Mouse (Mus musculus) MEL (cell line): Measurements from ENCODE around the gene Ltbp3. TPM values are rescaled to one million over a fixed set of nuclear protein-coding genes. Genes with fewer than 3 reads are reported as not detected.

Source experiments
- DNase-seq: peaks from one replicate; pipeline ENCODE4 v3.0.0; 2011; ENCODE audit warnings: low read depth, low spot score
- H3K27ac ChIP-seq: 2 replicates; pipeline ENCODE4 v1.5.1; 2012; ENCODE audit warnings: low read depth, mild to moderate bottlenecking, control low read depth, low read length, moderate library complexity; ENCODE audit not compliant: control insufficient read depth
- H3K27me3 ChIP-seq, 2 experiments: fragments of 150-350 bp in 1 of 2; sonication (generic) in 1 of 2; 2 replicates each; pipeline ENCODE4 v1.6.1; 2012; ENCODE audit warnings: low read length in 2 of 2, mild to moderate bottlenecking in 2 of 2, improper control_type of control experiment in 1 of 2, moderate library complexity in 1 of 2; ENCODE audit not compliant: insufficient read depth in 2 of 2, control insufficient read depth in 1 of 2
- H3K36me3 ChIP-seq, 2 experiments: 2 replicates each; pipeline ENCODE4 v1.6.1; 2012 to 2014; ENCODE audit warnings: low read length in 2 of 2, improper control_type of control experiment in 1 of 2, inconsistent platforms in 1 of 2, mild to moderate bottlenecking in 1 of 2; ENCODE audit not compliant: insufficient read depth in 2 of 2, control insufficient read depth in 1 of 2
- H3K4me1 ChIP-seq, 2 experiments: fragments of 150-350 bp in 1 of 2; sonication (generic) in 1 of 2; 2 replicates each; pipeline ENCODE4 v1.6.1; 2012; ENCODE audit warnings: low read length in 2 of 2, improper control_type of control experiment in 1 of 2, mild to moderate bottlenecking in 1 of 2; ENCODE audit not compliant: insufficient read depth in 2 of 2, control insufficient read depth in 1 of 2
- H3K4me3 ChIP-seq, 2 experiments: fragments of 150-350 bp in 1 of 2; sonication (generic) in 1 of 2; 2 replicates each; pipeline ENCODE4 v1.5.1; 2012; ENCODE audit warnings: low read depth in 2 of 2, low read length in 2 of 2, mild to moderate bottlenecking in 2 of 2, moderate library complexity in 2 of 2, control low read depth in 1 of 2, improper control_type of control experiment in 1 of 2; ENCODE audit not compliant: control insufficient read depth in 1 of 2, insufficient read depth in 1 of 2
- H3K79me2 ChIP-seq: 2 replicates; pipeline ENCODE4 v1.6.1; 2012; ENCODE audit warnings: mild to moderate bottlenecking, low read length, moderate library complexity; ENCODE audit not compliant: control insufficient read depth, poor library complexity, insufficient read depth
- H3K9ac ChIP-seq: 2 replicates; pipeline ENCODE4 v1.6.1; 2012; ENCODE audit warnings: low read depth, mild to moderate bottlenecking, control low read depth, low read length, moderate library complexity; ENCODE audit not compliant: control insufficient read depth, poor library complexity, severe bottlenecking
- H3K9me3 ChIP-seq: fragments of 150-350 bp; sonication (generic); replicated peaks from 2 replicates; pipeline ENCODE4 v1.6.1; 2012; ENCODE audit warnings: mild to moderate bottlenecking, low read length, improper control_type of control experiment, moderate library complexity; ENCODE audit not compliant: insufficient read depth
- BHLHE40 ChIP-seq: IDR thresholded peaks from 2 replicates; pipeline ENCODE4 v1.6.1; 2012; ENCODE audit warnings: low read depth, mild to moderate bottlenecking, inconsistent platforms, low read length, improper control_type of control experiment, borderline replicate concordance
- CHD1 ChIP-seq: IDR thresholded peaks from 2 replicates; pipeline ENCODE4 v1.6.1; 2012; ENCODE audit warnings: low read depth, mild to moderate bottlenecking, inconsistent platforms, low read length, improper control_type of control experiment
- CHD2 ChIP-seq: IDR thresholded peaks from 2 replicates; pipeline ENCODE4 v1.6.1; 2011; ENCODE audit warnings: low read length, improper control_type of control experiment
- CTCF ChIP-seq, 3 experiments: IDR thresholded peaks in 2 of 3; conservative IDR thresholded peaks in 1 of 3; 2 replicates each; pipeline ENCODE4 v1.5.1; 2011 to 2012; ENCODE audit warnings: low read length in 3 of 3, low read depth in 2 of 3, mild to moderate bottlenecking in 2 of 3, improper control_type of control experiment in 1 of 3, inconsistent platforms in 1 of 3, mixed read lengths in 1 of 3, moderate library complexity in 1 of 3; ENCODE audit not compliant: control insufficient read depth in 1 of 3, insufficient read depth in 1 of 3, poor library complexity in 1 of 3, severe bottlenecking in 1 of 3
- EP300 ChIP-seq, 2 experiments: IDR thresholded peaks; 2 replicates each; pipeline ENCODE4 v1.6.1; 2011; ENCODE audit warnings: improper control_type of control experiment in 2 of 2, low read length in 2 of 2, low read depth in 1 of 2, mild to moderate bottlenecking in 1 of 2
- ETS1 ChIP-seq: IDR thresholded peaks from 2 replicates; pipeline ENCODE4 v1.6.1; 2012; ENCODE audit warnings: low read depth, mild to moderate bottlenecking, inconsistent platforms, low read length, improper control_type of control experiment, moderate library complexity
- GATA1 ChIP-seq: IDR thresholded peaks from 2 replicates; pipeline ENCODE4 v1.6.1; 2011; ENCODE audit warnings: low read depth, low read length, improper control_type of control experiment
- HCFC1 ChIP-seq: IDR thresholded peaks from 2 replicates; pipeline ENCODE4 v1.6.1; 2012; ENCODE audit warnings: low read depth, mild to moderate bottlenecking, inconsistent platforms, low read length, improper control_type of control experiment, moderate library complexity
- JUND ChIP-seq: IDR thresholded peaks from 2 replicates; pipeline ENCODE4 v1.6.1; 2011; ENCODE audit warnings: low read depth, mild to moderate bottlenecking, improper control_type of control experiment, low read length
- KAT2A ChIP-seq: conservative IDR thresholded peaks from 2 replicates; pipeline ENCODE4 v1.6.1; 2012; ENCODE audit warnings: low read depth, low read length, improper control_type of control experiment, inconsistent platforms
- MAX ChIP-seq: IDR thresholded peaks from 2 replicates; pipeline ENCODE4 v1.6.1; 2011; ENCODE audit warnings: low read length, improper control_type of control experiment
- MAZ ChIP-seq: IDR thresholded peaks from 2 replicates; pipeline ENCODE4 v1.6.1; 2012; ENCODE audit warnings: low read depth, mild to moderate bottlenecking, inconsistent platforms, low read length, improper control_type of control experiment
- MEF2A ChIP-seq: IDR thresholded peaks from 2 replicates; pipeline ENCODE4 v1.6.1; 2014; ENCODE audit warnings: low read depth, mild to moderate bottlenecking, inconsistent platforms, low read length, improper control_type of control experiment; ENCODE audit not compliant: poor library complexity, insufficient replicate concordance, severe bottlenecking; ENCODE audit errors: extremely low read depth
- MXI1 ChIP-seq: IDR thresholded peaks from 2 replicates; pipeline ENCODE4 v1.6.1; 2011; ENCODE audit warnings: mild to moderate bottlenecking, low read depth, low read length, improper control_type of control experiment
- MYB ChIP-seq: IDR thresholded peaks from 2 replicates; pipeline ENCODE4 v1.6.1; 2011; ENCODE audit warnings: mild to moderate bottlenecking, low read depth, low read length, improper control_type of control experiment
- MYC ChIP-seq: IDR thresholded peaks from 2 replicates; pipeline ENCODE4 v1.6.1; 2011; ENCODE audit warnings: low read depth, mild to moderate bottlenecking, low read length, improper control_type of control experiment, moderate library complexity
- NELFE ChIP-seq: IDR thresholded peaks from 2 replicates; pipeline ENCODE4 v1.6.1; 2011; ENCODE audit warnings: low read depth, low read length, improper control_type of control experiment
- NRF1 ChIP-seq: IDR thresholded peaks from 2 replicates; pipeline ENCODE4 v1.6.1; 2014; ENCODE audit warnings: low read depth, mild to moderate bottlenecking, inconsistent platforms, low read length, improper control_type of control experiment, moderate library complexity; ENCODE audit not compliant: poor library complexity, insufficient read depth, severe bottlenecking
- POLR2A ChIP-seq, 2 experiments: IDR thresholded peaks; 2 replicates each; pipeline ENCODE4 v1.6.1; 2011 to 2012; ENCODE audit warnings: low read length in 2 of 2, mild to moderate bottlenecking in 2 of 2, control low read depth in 1 of 2, improper control_type of control experiment in 1 of 2, low read depth in 1 of 2, moderate library complexity in 1 of 2; ENCODE audit not compliant: control insufficient read depth in 1 of 2, insufficient read depth in 1 of 2, poor library complexity in 1 of 2
- POLR2AphosphoS2 ChIP-seq: IDR thresholded peaks from 2 replicates; pipeline ENCODE4 v1.6.1; 2011; ENCODE audit warnings: low read length, improper control_type of control experiment
- POLR2AphosphoS5 ChIP-seq: IDR thresholded peaks from 2 replicates; pipeline ENCODE4 v1.6.1; 2012; ENCODE audit warnings: low read depth, borderline replicate concordance, mild to moderate bottlenecking, inconsistent platforms, low read length, moderate library complexity, mixed read lengths
- RCOR1 ChIP-seq: IDR thresholded peaks from 2 replicates; pipeline ENCODE4 v1.6.1; 2012; ENCODE audit warnings: low read depth, mild to moderate bottlenecking, inconsistent platforms, low read length, improper control_type of control experiment
- SIN3A ChIP-seq: IDR thresholded peaks from 2 replicates; pipeline ENCODE4 v1.6.1; 2012; ENCODE audit warnings: low read length, improper control_type of control experiment, inconsistent platforms
- TAL1 ChIP-seq: IDR thresholded peaks from 2 replicates; pipeline ENCODE4 v1.6.1; 2012; ENCODE audit warnings: mild to moderate bottlenecking, inconsistent platforms, low read length, moderate library complexity, mixed read lengths
- TBP ChIP-seq: IDR thresholded peaks from 2 replicates; pipeline ENCODE4 v1.8.0; 2011; ENCODE audit warnings: low read depth, low read length, improper control_type of control experiment
- TCF12 ChIP-seq: IDR thresholded peaks from 2 replicates; pipeline ENCODE4 v1.6.1; 2014; ENCODE audit warnings: low read depth, mild to moderate bottlenecking, inconsistent platforms, low read length, improper control_type of control experiment, moderate library complexity
- UBTF ChIP-seq: IDR thresholded peaks from 2 replicates; pipeline ENCODE4 v1.6.1; 2012; ENCODE audit warnings: low read depth, mild to moderate bottlenecking, inconsistent platforms, low read length, improper control_type of control experiment, moderate library complexity, borderline replicate concordance; ENCODE audit not compliant: insufficient read depth
- ZC3H11A ChIP-seq: IDR thresholded peaks from 2 replicates; pipeline ENCODE4 v1.6.1; 2012; ENCODE audit warnings: low read depth, mild to moderate bottlenecking, inconsistent platforms, low read length, improper control_type of control experiment
- ZKSCAN1 ChIP-seq: IDR thresholded peaks from 2 replicates; pipeline ENCODE4 v1.6.1; 2012; ENCODE audit warnings: low read depth, mild to moderate bottlenecking, inconsistent platforms, low read length, improper control_type of control experiment, moderate library complexity
- ZMIZ1 ChIP-seq: IDR thresholded peaks from 2 replicates; pipeline ENCODE4 v1.6.1; 2012; ENCODE audit warnings: low read depth, mild to moderate bottlenecking, inconsistent platforms, low read length, improper control_type of control experiment, moderate library complexity
- ZNF384 ChIP-seq: IDR thresholded peaks from 2 replicates; pipeline ENCODE4 v1.6.1; 2012; ENCODE audit warnings: low read depth, mild to moderate bottlenecking, inconsistent platforms, low read length, improper control_type of control experiment
- polyA plus RNA-seq, 2 experiments: library from polyadenylated mRNA; stranded (reverse) in 1 of 2; unstranded in 1 of 2; fragments of >175 nt in 1 of 2; fragments of >200 nt in 1 of 2; gene quantifications; 2 replicates each; pipeline versions ENCODE4 v1.2.1 to v1.2.4; 2012; ENCODE audit warnings: low replicate concordance in 2 of 2, low read depth in 1 of 2; ENCODE audit not compliant: insufficient read length in 2 of 2, insufficient read depth in 1 of 2, missing spikeins in 1 of 2
- total RNA-seq: library from RNA; depleted of rRNA; stranded (reverse); fragments of 300-350 nt; gene quantifications from 2 replicates; pipeline ENCODE4 v1.2.3, GENCODE M21; 2012

Ltbp3 gene
- total and polyA plus RNA-seq, 3 experiments = 0.39 TPM; not detected in 2

- Histone ChIP-seq H3K9me3 (no peaks in the 10 kb centered on the region), H3K9ac (peak overlapping the region; percentile 95), H3K4me3 (peak overlapping the region; percentile 58 to 84), H3K4me1 (peaks cover 0 to 34% of the 10 kb centered on the region in 2 experiments; a peak in 3 of 4 replicates), H3K79me2 (peaks cover 52% of the 10 kb centered on the region), H3K27ac (peak overlapping the region; percentile 98), H3K36me3 (peaks cover 11 to 22% of the 10 kb centered on the region in 2 experiments), H3K27me3 (no peaks in the 10 kb centered on the region)
- peak; percentile 44; the same call in 1 of the 2 replicates for TF ChIP-seq NRF1
- TF ChIP-seq HCFC1 = peak; percentile 79
- peak; percentile 100 for TF ChIP-seq NELFE
- TF ChIP-seq UBTF = no peak
- TF ChIP-seq JUND = no peak
- TF ChIP-seq TCF12 = peak; percentile 86
- TF ChIP-seq TBP = peak; percentile 99
- peak; percentile 10; the same call in 1 of the 2 replicates for TF ChIP-seq RCOR1
- TF ChIP-seq CHD2 = no peak
- TF ChIP-seq GATA1 = peak; percentile 65
- peak; percentile 100 for TF ChIP-seq POLR2AphosphoS2
- TF ChIP-seq CTCF (IDR thresholded peaks at IDR 0.05 in 2 of 3, conservative IDR thresholded peaks at IDR 0.05 in 1 of 3; ENCODE audit: control insufficient read depth in 1 of 3, insufficient read depth in 1 of 3, low read depth in 2 of 3, low read length in 3 of 3, poor library complexity in 1 of 3, severe bottlenecking in 1 of 3) = 0 out of 6 replicates have a peak, but pooled peaks of 1 of the 3 experiments have one; percentile 5
- peak; percentile 90 for TF ChIP-seq ETS1
- peak; percentile 59 for TF ChIP-seq MXI1
- peak; percentile 100 for TF ChIP-seq ZMIZ1
- TF ChIP-seq MYB = peak; percentile 63
- TF ChIP-seq MEF2A = peak; percentile 97
- TF ChIP-seq MAX = 0 out of 2 replicates have a peak, but pooled peaks have one; percentile 24
- no peak for TF ChIP-seq BHLHE40
- TF ChIP-seq MAZ = peak; percentile 80
- TF ChIP-seq MYC = peak; percentile 53; the same call in 1 of the 2 replicates
- TF ChIP-seq POLR2A (IDR thresholded peaks at IDR 0.05; ENCODE audit: control insufficient read depth in 1 of 2, insufficient read depth in 1 of 2, low read depth in 1 of 2, low read length in 2 of 2, poor library complexity in 1 of 2) = peak; percentile 100
- peak; percentile 99 for TF ChIP-seq POLR2AphosphoS5
- no peak for TF ChIP-seq ZC3H11A
- TF ChIP-seq KAT2A = peak; percentile 94
- TF ChIP-seq ZNF384 = no peak
- TF ChIP-seq CHD1 = peak; percentile 98
- TF ChIP-seq ZKSCAN1 = no peak
- TF ChIP-seq SIN3A = peak; percentile 94
- TF ChIP-seq EP300 (IDR thresholded peaks at IDR 0.05; ENCODE audit: low read depth in 1 of 2, low read length in 2 of 2) = peak in 1 of 2 experiments; percentile 67; a peak in 1 of 4 replicates
- TF ChIP-seq TAL1 = no peak
- peak; percentile 94 for DNase-seq
Observed at GRCm38 (mm10) chr19:5802011-5802786, 61.5 kb downstream of the Ltbp3 start.
